Mouse (Mus musculus) embryonic facial prominence, embryonic 11.5 days (tissue): ENCODE measurements around the gene Slc34a3. TPM values are rescaled to one million over a fixed set of nuclear protein-coding genes. Genes with fewer than 3 reads are reported as not detected.

Experiments used
- ATAC-seq: fragments of 200-750 bp; cut with Nextera tagmentation; replicated peaks from 2 replicates; pipeline ENCODE4 v1.8.0; 2017; ENCODE audit warnings: low read depth; ENCODE audit not compliant: insufficient number of reproducible peaks, low FRiP score, low TSS enrichment
- DNase-seq: peaks from one replicate; pipeline ENCODE4 v3.0.0-alpha.2; 2015; ENCODE audit warnings: low spot score
- H3K27ac ChIP-seq: fragments of 300-500 bp; sonication (generic); replicated peaks from 2 replicates; pipeline ENCODE4 v1.5.1; 2014; ENCODE audit warnings: mild to moderate bottlenecking, low read depth, low read length, control low read depth
- H3K27me3 ChIP-seq: fragments of 300-500 bp; sonication (generic); 2 replicates; pipeline ENCODE4 v1.6.1; 2014; ENCODE audit warnings: mild to moderate bottlenecking, low read length, moderate library complexity, mixed read lengths; ENCODE audit not compliant: control insufficient read depth, insufficient read depth
- H3K36me3 ChIP-seq: fragments of 300-500 bp; sonication (generic); replicated peaks from 2 replicates; pipeline ENCODE4 v1.6.1; 2014; ENCODE audit warnings: low read depth, mild to moderate bottlenecking, low read length, moderate library complexity, mixed read lengths; ENCODE audit not compliant: control insufficient read depth, insufficient read depth
- H3K4me1 ChIP-seq: fragments of 300-500 bp; sonication (generic); 2 replicates; pipeline ENCODE4 v1.6.1; 2014; ENCODE audit warnings: low read length, mixed read lengths; ENCODE audit not compliant: control insufficient read depth, insufficient read depth
- H3K4me2 ChIP-seq: fragments of 300-500 bp; sonication (generic); 2 replicates; pipeline ENCODE4 v1.6.1; 2014; ENCODE audit warnings: low read depth, mild to moderate bottlenecking, control low read depth, low read length, moderate library complexity
- H3K4me3 ChIP-seq: fragments of 300-500 bp; sonication (generic); 2 replicates; pipeline ENCODE4 v1.5.1; 2014; ENCODE audit warnings: low read depth, low read length, control low read depth
- H3K9ac ChIP-seq: fragments of 300-500 bp; sonication (generic); replicated peaks from 2 replicates; pipeline ENCODE4 v1.6.1; 2014; ENCODE audit warnings: mild to moderate bottlenecking, control low read depth, low read length
- H3K9me3 ChIP-seq: fragments of 300-500 bp; sonication (generic); replicated peaks from 2 replicates; pipeline ENCODE4 v1.6.1; 2016; ENCODE audit warnings: mild to moderate bottlenecking, low read length, inconsistent platforms, mixed read lengths; ENCODE audit not compliant: control insufficient read depth
- WGBS: fragments of 180-500 bp; shearing (Covaris S2); extraction: QIAGEN DNeasy Blood & Tissue Kit; methylation state at CpG from one replicate; pipeline ENCODE4 v1.1.7; 2014; 5-methylcytosine and 5-hydroxymethylcytosine counted together
- polyA plus RNA-seq: library from polyadenylated mRNA; unstranded; fragments of >200 nt; fragmentation: Nextera tagmentation; extraction: Ambion mirVana; gene quantifications from 2 replicates; pipeline ENCODE4 v1.2.1, GENCODE M21; 2014

The Slc34a3 gene
- polyA plus RNA-seq = not detected in 2 replicates

GRCm38 (mm10) chr2:25234050-25234449, at the start of gene Slc34a3:
Gene Slc34a3 (minus strand): TSS chr2:25234364.
- no peak within 1 kb of the TSS for H3K4me3 ChIP-seq
- H3K36me3 ChIP-seq = no peaks in the 10 kb centered on the region
- no peaks in the 10 kb centered on the region for H3K9me3 ChIP-seq
- 84% methylated on average over 3 of the region's 3 CpGs for WGBS
- H3K27me3 ChIP-seq = no peaks in the 10 kb centered on the region
- no peak within 1 kb of the TSS for H3K9ac ChIP-seq
- H3K27ac ChIP-seq = no peak within 1 kb of the TSS
- H3K4me1 ChIP-seq = no peaks in the 10 kb centered on the region
- no peak for DNase-seq
- H3K4me2 ChIP-seq = no peak within 1 kb of the TSS
- ATAC-seq = no peak

GRCm38 (mm10) chr2:25278928-25279882, 45.0 kb upstream of the Slc34a3 start:
- 65% methylated on average over 13 of the region's 13 CpGs for WGBS
- H3K36me3 ChIP-seq = peaks cover 25% of the 10 kb centered on the region
- DNase-seq = peak; percentile 88

GRCm38 (mm10) chr2:25273010-25273409, 38.8 kb upstream of the Slc34a3 start:
- Histone ChIP-seq H3K9me3 (no peaks in the 10 kb centered on the region), H3K9ac (peak overlapping the region; percentile 87), H3K4me3 (peak overlapping the region; percentile 94), H3K27me3 (no peaks in the 10 kb centered on the region), H3K4me1 (peaks cover 4% of the 10 kb centered on the region; the same call in 1 of the 2 replicates), H3K36me3 (peaks cover 10% of the 10 kb centered on the region), H3K4me2 (peak overlapping the region; percentile 90), H3K27ac (no peak overlapping the region)
- ATAC-seq (no peak), DNase-seq (no peak)
- WGBS = 42% methylated on average over 16 of the region's 16 CpGs

More at GRCm38 (mm10) chr2:25278928-25279882, 45.0 kb upstream of the Slc34a3 start:
- H3K27me3 ChIP-seq = no peaks in the 10 kb centered on the region
- no peak overlapping the region for H3K4me3 ChIP-seq
- H3K27ac ChIP-seq = no peak overlapping the region
- no peak overlapping the region for H3K9ac ChIP-seq
- no peaks in the 10 kb centered on the region for H3K4me1 ChIP-seq
- ATAC-seq = no peak
- H3K4me2 ChIP-seq = no peak overlapping the region
- H3K9me3 ChIP-seq = no peaks in the 10 kb centered on the region

GRCm38 (mm10) chr2:25272515-25272914, 38.4 kb upstream of the Slc34a3 start:
- Histone ChIP-seq H3K36me3 (peaks cover 7% of the 10 kb centered on the region), H3K27ac (no peak overlapping the region; the same call in 1 of the 2 replicates), H3K4me1 (peaks cover 4% of the 10 kb centered on the region; the same call in 1 of the 2 replicates), H3K9me3 (no peaks in the 10 kb centered on the region), H3K4me3 (peak overlapping the region; percentile 94), H3K9ac (peak overlapping the region; percentile 87), H3K27me3 (no peaks in the 10 kb centered on the region), H3K4me2 (peak overlapping the region; percentile 90)
- DNase-seq = no peak
- WGBS = under 1% methylated on average over 29 of the region's 29 CpGs
- ATAC-seq = peak; percentile 56

GRCm38 (mm10) chr2:25271827-25272511, 37.8 kb upstream of the Slc34a3 start, which contains the start of the genes Ssna1 and Anapc2:
Gene Ssna1 (minus strand): TSS chr2:25272438.
Gene Anapc2 (plus strand): TSS chr2:25272478.
- Histone ChIP-seq H3K4me2 (peak within 1 kb of the TSS; percentile 90), H3K36me3 (peaks cover 5% of the 10 kb centered on the region), H3K9ac (peak within 1 kb of the TSS; percentile 87), H3K9me3 (no peaks in the 10 kb centered on the region), H3K4me3 (peak within 1 kb of the TSS; percentile 94), H3K4me1 (peaks cover 4% of the 10 kb centered on the region; the same call in 1 of the 2 replicates), H3K27me3 (no peaks in the 10 kb centered on the region), H3K27ac (peak within 1 kb of the TSS; percentile 22; the same call in 1 of the 2 replicates)
- ATAC-seq (peak; percentile 94), DNase-seq (peak; percentile 99)
- under 1% methylated on average over 54 of the region's 55 CpGs for WGBS

- ATAC-seq (no peak), DNase-seq (no peak)
- Histone ChIP-seq H3K4me1 (peaks cover 9% of the 10 kb centered on the region), H3K4me2 (no peak overlapping the region), H3K9ac (no peak overlapping the region), H3K27me3 (peaks cover 12% of the 10 kb centered on the region), H3K36me3 (no peaks in the 10 kb centered on the region; the same call in 1 of the 2 replicates), H3K27ac (no peak overlapping the region), H3K9me3 (no peaks in the 10 kb centered on the region), H3K4me3 (no peak overlapping the region)
- 74% methylated on average over 4 of the region's 4 CpGs for WGBS
Measured at GRCm38 (mm10) chr2:25267746-25268309, 33.7 kb upstream of the Slc34a3 start.

- Histone ChIP-seq H3K27ac (no peak overlapping the region), H3K36me3 (no peaks in the 10 kb centered on the region; the same call in 1 of the 2 replicates), H3K27me3 (peaks cover 12% of the 10 kb centered on the region), H3K9ac (no peak overlapping the region), H3K4me2 (no peak overlapping the region), H3K4me3 (no peak overlapping the region), H3K4me1 (peaks cover 9% of the 10 kb centered on the region), H3K9me3 (no peaks in the 10 kb centered on the region)
- ATAC-seq = no peak
- DNase-seq = no peak
Measured at GRCm38 (mm10) chr2:25267241-25267640, 33.1 kb upstream of the Slc34a3 start.
